Mouse (Mus musculus): Measurements from ENCODE around the gene Mrgpra6.

The Mrgpra6 gene

DNA sequence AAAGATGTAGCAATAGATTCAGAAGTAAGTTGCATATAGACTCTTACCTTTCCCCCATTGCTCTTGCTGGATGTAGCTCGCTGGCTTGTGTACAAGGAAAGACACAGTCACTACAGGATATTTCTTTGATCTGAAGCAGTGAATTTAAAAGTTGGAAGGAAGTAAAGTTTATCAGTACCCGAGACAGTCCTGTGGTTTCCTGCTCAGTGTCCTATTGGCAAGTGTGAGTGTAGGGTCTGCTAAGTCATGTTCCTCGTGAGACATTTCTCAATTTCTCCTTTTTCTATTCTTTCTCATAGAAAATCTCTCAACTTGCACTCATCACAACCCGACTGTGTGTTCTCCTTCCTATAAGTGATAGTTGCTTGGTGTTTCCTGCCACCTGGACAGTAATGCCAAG is at the start of gene Mrgpra6:
Mrgpra6 (minus strand) TSS at position 91 of the 400 bp plus-strand sequence.
- no peak for DNase-seq (ENCODE audit: low spot score in 2 of 2)

GRCm38 (mm10) chr7:47252770-47253169 is 48.0 kb upstream of the Mrgpra6 start, which contains the start of gene Mrgpra9:
Gene Mrgpra9 (minus strand): TSS chr7:47252848.
- no peak for DNase-seq (ENCODE audit: low spot score in 2 of 2)

DNA sequence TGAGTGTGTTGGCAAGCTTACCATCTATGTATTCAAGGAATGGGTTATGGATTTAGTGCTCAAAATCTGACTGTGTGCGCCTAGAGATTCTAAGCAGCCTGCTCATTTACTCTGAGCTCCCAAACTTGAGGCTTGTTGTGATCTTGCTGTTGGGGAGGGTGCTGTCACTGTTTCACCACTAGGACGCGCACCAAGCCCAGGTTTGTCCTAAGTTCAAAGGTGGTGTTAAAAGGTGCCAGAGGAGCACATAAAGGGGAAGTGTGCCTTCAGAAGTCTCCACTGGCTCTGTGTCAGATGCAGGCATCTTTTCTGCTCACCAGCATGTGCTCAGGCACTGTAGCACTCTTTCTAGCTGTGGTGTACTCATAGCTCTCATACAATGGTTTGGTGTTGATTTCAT is 39.9 kb upstream of the Mrgpra6 start:
- DNase-seq (ENCODE audit: low spot score in 2 of 2), result no peak

DNA sequence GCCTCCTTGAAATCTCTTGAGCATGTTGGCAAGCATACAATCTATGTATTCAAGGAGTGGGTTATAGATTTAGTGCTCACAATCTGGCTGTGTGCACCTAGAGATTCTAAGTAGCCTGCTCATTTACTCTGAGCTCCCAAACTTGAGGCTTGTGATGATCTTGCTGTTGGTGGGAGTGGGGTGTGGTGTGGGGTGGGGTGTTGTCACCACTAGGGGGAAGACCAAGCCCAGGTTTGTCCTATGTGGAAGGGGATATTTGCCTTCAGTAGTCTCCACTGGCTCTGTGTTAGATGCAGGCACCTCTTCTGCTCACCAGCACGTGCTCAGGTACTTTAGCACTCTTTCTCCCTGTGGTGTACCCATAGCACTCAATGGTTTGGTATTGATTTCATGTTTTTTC is 9.4 kb downstream of the Mrgpra6 start:
- DNase-seq (ENCODE audit: low spot score in 2 of 2), result no peak

DNA sequence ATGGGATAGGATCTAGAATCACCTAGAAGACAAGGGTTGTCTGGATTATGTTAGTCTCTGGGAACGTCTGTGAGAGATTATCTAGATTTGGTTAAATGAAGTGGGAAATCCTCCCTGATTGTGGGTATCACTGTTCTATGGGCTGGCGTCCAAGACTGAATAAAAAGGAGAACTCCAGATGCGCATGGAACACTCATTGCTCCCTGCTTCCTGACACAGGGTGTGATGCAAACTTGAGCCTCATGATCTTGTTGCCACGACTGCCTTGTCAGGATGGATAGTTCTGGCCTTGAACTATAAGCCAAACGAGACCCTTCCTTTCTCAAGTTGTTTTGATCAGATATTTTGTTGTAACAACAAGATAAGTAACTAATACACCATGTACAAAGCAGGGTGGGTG is 33.9 kb downstream of the Mrgpra6 start:
- no peak for DNase-seq (ENCODE audit: low spot score in 2 of 2)

DNA sequence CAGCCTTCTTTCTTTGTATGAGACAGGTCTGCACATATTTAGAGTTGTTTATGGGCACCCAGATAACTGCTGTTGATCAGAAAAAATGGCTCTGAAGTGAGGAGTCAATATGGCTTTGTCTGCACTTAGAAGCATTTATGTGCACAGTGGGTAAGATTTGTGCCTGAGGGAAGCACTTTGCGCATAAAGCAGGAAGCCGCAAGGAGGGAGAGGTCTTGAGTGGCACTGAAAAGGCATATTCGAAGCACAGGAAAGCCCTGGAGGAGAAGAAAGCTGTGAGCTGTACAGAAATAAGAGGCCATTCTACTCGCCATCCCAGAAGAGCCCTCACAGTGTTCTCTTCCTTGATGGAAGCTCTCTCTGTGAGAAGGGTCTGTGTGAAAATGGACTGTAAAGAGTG is 39.7 kb downstream of the Mrgpra6 start:
- no peak for DNase-seq (ENCODE audit: low spot score in 2 of 2)

GRCm38 (mm10) chr7:47163203-47163602 is 41.5 kb downstream of the Mrgpra6 start:
- DNase-seq (ENCODE audit: low spot score in 2 of 2), result no peak

DNA sequence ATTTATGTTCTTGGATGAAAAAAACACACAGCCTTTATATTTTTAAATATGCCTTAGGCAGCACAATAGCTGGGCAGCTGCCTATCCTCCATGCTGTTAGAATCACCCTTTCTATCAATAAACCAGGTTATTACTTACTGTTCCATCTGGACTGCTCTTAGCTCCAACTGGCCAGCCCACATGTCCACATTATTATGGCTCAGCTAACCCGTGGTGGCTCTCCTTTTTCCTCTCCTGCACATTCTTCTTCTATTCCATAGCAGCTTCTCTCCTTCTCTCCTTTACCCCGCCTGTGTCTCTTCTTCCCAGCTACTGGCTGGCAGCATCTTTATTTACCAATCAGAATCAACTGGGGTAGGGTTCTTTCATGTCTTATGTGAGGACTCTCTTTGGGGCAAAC is 46.3 kb downstream of the Mrgpra6 start:
- no peak for DNase-seq (ENCODE audit: low spot score in 2 of 2)

- DNase-seq (ENCODE audit: low spot score in 2 of 2), result no peak
Measured at GRCm38 (mm10) chr7:47157743-47158142, 47.0 kb downstream of the Mrgpra6 start.

DNA sequence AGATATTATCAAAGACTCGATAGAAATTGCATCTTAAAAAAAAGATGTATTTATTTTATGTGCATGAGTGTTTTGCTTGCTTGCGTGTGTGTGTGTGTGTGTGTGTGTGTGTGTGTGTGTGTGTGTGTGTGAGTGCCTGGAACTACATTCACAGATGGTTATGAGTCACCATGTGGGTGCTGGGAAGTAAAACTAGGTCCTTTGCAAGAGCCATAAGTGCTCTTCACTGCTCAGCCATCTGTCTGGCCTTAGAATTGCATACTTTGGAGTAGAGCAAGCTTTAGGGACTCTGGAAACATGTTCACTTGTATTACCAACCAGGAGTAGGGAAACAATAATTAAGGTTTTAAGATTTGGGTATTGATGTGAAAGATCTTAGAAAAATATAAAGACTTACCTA is 48.9 kb downstream of the Mrgpra6 start:
- no peak for DNase-seq (ENCODE audit: low spot score in 2 of 2)

GRCm38 (mm10) chr7:47155396-47155795 is 49.3 kb downstream of the Mrgpra6 start:
- DNase-seq (ENCODE audit: low spot score in 2 of 2), result no peak

DNA sequence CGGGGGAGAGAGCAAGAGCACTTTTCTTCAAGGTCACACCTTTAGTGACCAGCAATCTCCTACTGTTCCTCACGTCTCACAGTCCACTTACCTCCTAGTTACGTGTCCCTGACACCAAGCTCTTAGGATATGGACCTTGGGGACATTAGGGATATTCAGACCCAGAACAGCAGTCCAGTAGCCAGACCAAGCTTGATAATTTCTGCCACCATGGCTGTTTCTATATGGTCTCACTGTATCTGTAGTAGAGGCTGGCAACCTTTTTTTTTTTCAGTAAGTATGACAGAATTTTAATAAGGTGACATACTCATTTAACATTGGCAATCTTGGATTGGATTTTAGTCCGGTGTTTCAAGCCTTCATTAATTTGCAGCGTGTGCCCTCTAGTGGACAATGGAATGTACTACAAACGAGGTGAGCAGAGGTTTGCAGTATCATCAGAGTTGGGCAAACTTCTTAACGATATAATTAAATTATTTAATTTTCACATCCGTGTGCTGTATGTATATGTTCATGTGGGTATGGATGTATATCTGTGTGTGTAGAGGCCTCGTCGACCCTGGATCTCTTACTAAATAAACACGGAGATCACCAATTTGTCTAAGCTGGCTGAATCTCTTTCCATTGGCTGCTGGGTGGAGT is 54.2 kb downstream of the Mrgpra6 start:
- DNase-seq (ENCODE audit: low spot score in 2 of 2), result peak; percentile 8 to 27

GRCm38 (mm10) chr7:47148298-47148697 is 56.4 kb downstream of the Mrgpra6 start:
- no peak for DNase-seq (ENCODE audit: low spot score in 2 of 2)

DNA sequence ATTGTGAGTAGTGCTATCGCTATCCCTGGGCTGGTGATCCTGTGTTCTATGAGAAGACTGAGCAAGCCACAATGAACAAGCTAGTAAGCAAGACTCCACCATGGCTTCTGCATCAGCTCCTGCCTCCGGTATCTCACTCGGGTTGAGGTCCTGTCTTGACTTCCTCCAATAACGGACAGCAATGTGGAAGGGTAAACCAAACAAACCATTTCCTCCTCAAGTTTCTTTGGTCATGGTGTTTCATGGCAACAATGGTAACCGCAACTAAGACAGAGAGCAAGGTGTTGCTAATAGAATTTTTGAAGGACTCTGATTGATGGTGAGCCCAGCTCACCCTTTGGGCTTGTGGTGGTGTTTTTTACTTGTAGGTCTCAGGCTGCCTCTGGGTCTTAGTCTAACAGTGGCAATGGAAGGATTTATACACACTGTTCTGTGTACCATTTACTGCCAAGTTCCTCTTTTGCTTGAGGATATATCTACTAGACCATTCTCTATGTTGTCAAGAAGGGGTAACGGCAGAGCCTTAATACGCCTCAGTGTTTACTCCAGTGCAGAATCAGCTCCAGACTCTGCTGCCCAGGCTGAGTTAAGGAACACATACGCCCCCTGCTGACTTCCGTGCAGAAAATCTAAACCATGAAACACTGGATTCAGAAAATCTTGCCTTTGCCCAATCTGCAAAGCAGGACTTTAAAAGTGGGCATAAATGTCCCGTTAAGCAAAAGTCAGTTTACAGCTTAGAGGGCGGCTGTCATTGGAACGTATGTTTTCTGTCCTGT is 58.5 kb downstream of the Mrgpra6 start:
- DNase-seq (ENCODE audit: low spot score in 2 of 2), result no peak

GRCm38 (mm10) chr7:47144299-47144698 is 60.4 kb downstream of the Mrgpra6 start:
- no peak for DNase-seq (ENCODE audit: low spot score in 2 of 2)

GRCm38 (mm10) chr7:47139823-47140325 is 64.8 kb downstream of the Mrgpra6 start:
- DNase-seq (ENCODE audit: low spot score in 2 of 2), result no peak

All from urinary bladder, postnatal 36 days (tissue).